Mouse (Mus musculus): ENCODE measurements around the gene Ncl. TPM values are rescaled to one million over a fixed set of nuclear protein-coding genes. Genes with fewer than 3 reads are reported as not detected.

Gene Ncl
- polyA plus RNA-seq, 1 experiment = 76.8 TPM

GRCm38 (mm10) chr1:86310536-86311310 lies 48.5 kb downstream of the Ncl start:
- Histone ChIP-seq H3K4me3 (replicated peaks) (no peak overlapping the region), H3K36me3 (ENCODE audit: control insufficient read depth) (peaks cover 27% of the 10 kb centered on the region), H3K27me3 (ENCODE audit: control insufficient read depth) (no peaks in the 10 kb centered on the region), H3K9me3 (ENCODE audit: control insufficient read depth, low read length) (peaks cover 37% of the 10 kb centered on the region), H3K4me1 (ENCODE audit: control insufficient read depth) (peaks cover 62% of the 10 kb centered on the region)
- no peak for TF ChIP-seq TAL1 (IDR thresholded peaks at IDR 0.05; ENCODE audit: low read length)
- TF ChIP-seq GATA1 (IDR thresholded peaks at IDR 0.05; ENCODE audit: low read length) = no peak

GRCm38 (mm10) chr1:86309270-86309833 lies 49.8 kb downstream of the Ncl start:
- no peak overlapping the region for H3K4me3 ChIP-seq (replicated peaks)
- H3K4me1 ChIP-seq (ENCODE audit: control insufficient read depth) = peaks cover 63% of the 10 kb centered on the region
- peaks cover 32% of the 10 kb centered on the region for H3K36me3 ChIP-seq (ENCODE audit: control insufficient read depth)
- TF ChIP-seq GATA1 (IDR thresholded peaks at IDR 0.05; ENCODE audit: low read length) = no peak
- no peak for TF ChIP-seq TAL1 (IDR thresholded peaks at IDR 0.05; ENCODE audit: low read length)
- peaks cover 45% of the 10 kb centered on the region for H3K9me3 ChIP-seq (ENCODE audit: control insufficient read depth, low read length)
- H3K27me3 ChIP-seq (ENCODE audit: control insufficient read depth) = peaks cover 11% of the 10 kb centered on the region

GRCm38 (mm10) chr1:86307871-86308641 lies 51.1 kb downstream of the Ncl start:
- Histone ChIP-seq H3K4me3 (replicated peaks) (no peak overlapping the region), H3K4me1 (ENCODE audit: control insufficient read depth) (peaks cover 63% of the 10 kb centered on the region), H3K27me3 (ENCODE audit: control insufficient read depth) (peaks cover 24% of the 10 kb centered on the region), H3K36me3 (ENCODE audit: control insufficient read depth) (peaks cover 29% of the 10 kb centered on the region), H3K9me3 (ENCODE audit: control insufficient read depth, low read length) (peaks cover 40% of the 10 kb centered on the region)
- TF ChIP-seq GATA1 (IDR thresholded peaks at IDR 0.05; ENCODE audit: low read length) (no peak), TAL1 (IDR thresholded peaks at IDR 0.05; ENCODE audit: low read length) (no peak)

- Histone ChIP-seq H3K27me3 (ENCODE audit: control insufficient read depth) (peaks cover 30% of the 10 kb centered on the region), H3K4me3 (replicated peaks) (no peak overlapping the region), H3K9me3 (ENCODE audit: control insufficient read depth, low read length) (peaks cover 35% of the 10 kb centered on the region), H3K4me1 (ENCODE audit: control insufficient read depth) (peaks cover 63% of the 10 kb centered on the region), H3K36me3 (ENCODE audit: control insufficient read depth) (peaks cover 29% of the 10 kb centered on the region)
- no peak for TF ChIP-seq GATA1 (IDR thresholded peaks at IDR 0.05; ENCODE audit: low read length)
- TF ChIP-seq TAL1 (IDR thresholded peaks at IDR 0.05; ENCODE audit: low read length) = no peak
Measured at GRCm38 (mm10) chr1:86307177-86307762, 51.9 kb downstream of the Ncl start.

- Histone ChIP-seq H3K4me1 (ENCODE audit: control insufficient read depth) (peaks cover 66% of the 10 kb centered on the region), H3K36me3 (ENCODE audit: control insufficient read depth) (peaks cover 29% of the 10 kb centered on the region), H3K27me3 (ENCODE audit: control insufficient read depth) (peaks cover 32% of the 10 kb centered on the region), H3K4me3 (replicated peaks) (no peak overlapping the region), H3K9me3 (ENCODE audit: control insufficient read depth, low read length) (peaks cover 33% of the 10 kb centered on the region)
- no peak for TF ChIP-seq GATA1 (IDR thresholded peaks at IDR 0.05; ENCODE audit: low read length)
- TF ChIP-seq TAL1 (IDR thresholded peaks at IDR 0.05; ENCODE audit: low read length) = no peak
Measured at GRCm38 (mm10) chr1:86306686-86307085, 52.5 kb downstream of the Ncl start.

- TF ChIP-seq GATA1 (IDR thresholded peaks at IDR 0.05; ENCODE audit: low read length) (no peak), TAL1 (IDR thresholded peaks at IDR 0.05; ENCODE audit: low read length) (no peak)
- peaks cover 11% of the 10 kb centered on the region for H3K36me3 ChIP-seq (ENCODE audit: control insufficient read depth)
- peaks cover 62% of the 10 kb centered on the region for H3K4me1 ChIP-seq (ENCODE audit: control insufficient read depth)
- H3K4me3 ChIP-seq (replicated peaks) = peak overlapping the region; percentile 64
- H3K9me3 ChIP-seq (ENCODE audit: control insufficient read depth, low read length) = peaks cover 11% of the 10 kb centered on the region; the same call in 1 of the 2 replicates
- H3K27me3 ChIP-seq (ENCODE audit: control insufficient read depth) = peaks cover 32% of the 10 kb centered on the region
Measured at GRCm38 (mm10) chr1:86303873-86304250, 55.3 kb downstream of the Ncl start.

- Histone ChIP-seq H3K4me3 (replicated peaks) (peak overlapping the region; percentile 64), H3K9me3 (ENCODE audit: control insufficient read depth, low read length) (peaks cover 11% of the 10 kb centered on the region; the same call in 1 of the 2 replicates), H3K27me3 (ENCODE audit: control insufficient read depth) (peaks cover 32% of the 10 kb centered on the region), H3K4me1 (ENCODE audit: control insufficient read depth) (peaks cover 63% of the 10 kb centered on the region), H3K36me3 (ENCODE audit: control insufficient read depth) (peaks cover 11% of the 10 kb centered on the region)
- TF ChIP-seq GATA1 (IDR thresholded peaks at IDR 0.05; ENCODE audit: low read length) (no peak), TAL1 (IDR thresholded peaks at IDR 0.05; ENCODE audit: low read length) (no peak)
Measured at GRCm38 (mm10) chr1:86303063-86303872, 55.9 kb downstream of the Ncl start.

- Histone ChIP-seq H3K27me3 (ENCODE audit: control insufficient read depth) (peaks cover 32% of the 10 kb centered on the region), H3K36me3 (ENCODE audit: control insufficient read depth) (peaks cover 11% of the 10 kb centered on the region), H3K9me3 (ENCODE audit: control insufficient read depth, low read length) (peaks cover 11% of the 10 kb centered on the region; the same call in 1 of the 2 replicates), H3K4me1 (ENCODE audit: control insufficient read depth) (peaks cover 59% of the 10 kb centered on the region), H3K4me3 (replicated peaks) (peak within 1 kb of the TSS; percentile 64)
- TF ChIP-seq GATA1 (IDR thresholded peaks at IDR 0.05; ENCODE audit: low read length) = no peak
- no peak for TF ChIP-seq TAL1 (IDR thresholded peaks at IDR 0.05; ENCODE audit: low read length)
Measured at GRCm38 (mm10) chr1:86302532-86302931, 56.7 kb downstream of the Ncl start, which contains the start of gene B3gnt7. B3gnt7 (plus strand) TSS chr1:86302832.

Measured in erythroblast, embryonic 14.5 days (primary cell).